Mouse (Mus musculus) c-Kit-positive CD71-positive TER-119-negative erythroid progenitor cells, embryonic 14.5 days (primary cell): Measurements from ENCODE around the gene 1300017J02Rik.

ENCODE experiments used
- DNase-seq: peaks from one replicate; pipeline ENCODE4 v3.0.0-alpha.2; 2013; ENCODE audit warnings: low read depth

1300017J02Rik gene

DNA sequence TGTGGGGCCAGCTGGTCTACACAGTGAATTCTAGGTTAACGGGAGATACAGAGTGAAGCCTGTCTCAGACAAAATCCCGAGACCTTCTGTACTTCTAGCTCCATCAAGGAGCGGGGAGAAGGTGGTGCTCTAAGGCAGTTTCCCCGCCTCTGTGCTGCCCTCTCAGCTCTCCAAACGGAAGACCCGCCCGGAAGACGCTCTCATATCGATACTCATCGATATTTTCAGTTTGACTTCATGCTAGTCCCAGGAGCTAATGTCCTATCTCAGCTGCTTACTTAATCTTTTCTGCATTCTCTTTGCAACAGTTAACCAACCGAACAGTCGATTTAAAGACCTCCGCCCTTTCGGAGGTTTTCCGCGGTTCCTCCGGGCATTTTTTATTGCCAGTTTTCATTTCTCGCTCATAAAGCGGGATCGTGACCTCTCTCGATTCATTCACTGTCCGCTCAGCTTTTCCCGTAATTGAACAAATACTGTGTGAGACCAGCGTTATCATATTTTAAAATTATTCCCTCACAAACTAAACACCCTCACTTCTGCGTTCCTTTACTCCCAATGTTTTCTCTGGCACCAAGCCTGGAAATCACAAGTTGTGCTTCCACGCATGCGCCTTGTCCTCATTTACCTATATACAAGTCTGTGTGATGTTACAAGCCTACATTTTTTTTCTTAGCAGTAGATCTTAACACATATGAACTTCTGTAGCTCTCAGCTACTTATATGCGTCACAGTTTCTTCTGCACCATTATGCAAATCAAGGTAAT lies 92.0 kb downstream of the 1300017J02Rik start:
- no peak for DNase-seq

DNA sequence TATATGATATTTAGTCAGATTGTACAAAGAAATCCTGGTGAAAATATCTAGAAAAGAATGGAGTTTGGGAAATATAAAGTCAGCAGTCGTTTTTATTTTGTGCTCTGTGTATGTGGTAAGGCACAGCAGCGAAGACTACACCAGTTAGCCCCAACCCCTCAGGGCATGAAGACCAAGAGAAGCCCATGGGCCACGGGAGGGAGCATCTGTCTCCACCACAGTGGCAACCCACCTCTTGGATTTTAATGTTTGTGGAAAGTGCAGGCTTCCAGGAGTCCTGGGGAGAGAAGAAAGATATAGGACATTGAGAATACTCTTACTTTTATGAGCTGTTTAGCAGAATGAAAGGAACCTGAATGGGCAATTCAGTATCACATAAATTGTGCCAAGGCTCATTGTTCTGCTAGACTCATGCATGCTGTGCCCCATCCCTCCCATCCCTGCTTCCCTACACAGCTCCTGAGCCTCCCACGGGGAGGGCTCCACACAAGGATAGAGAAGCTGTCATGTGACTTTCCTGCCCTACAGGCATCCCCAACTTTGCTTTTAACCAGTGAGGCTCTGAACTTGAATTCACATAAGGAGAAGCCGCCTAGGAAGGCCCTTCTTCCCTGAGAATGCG lies 96.0 kb downstream of the 1300017J02Rik start:
- DNase-seq: no peak

- DNase-seq: peak; percentile 73
These were observed 97.0 kb downstream of the 1300017J02Rik start for GRCm38 (mm10) chr9:103207846-103208245.

DNA sequence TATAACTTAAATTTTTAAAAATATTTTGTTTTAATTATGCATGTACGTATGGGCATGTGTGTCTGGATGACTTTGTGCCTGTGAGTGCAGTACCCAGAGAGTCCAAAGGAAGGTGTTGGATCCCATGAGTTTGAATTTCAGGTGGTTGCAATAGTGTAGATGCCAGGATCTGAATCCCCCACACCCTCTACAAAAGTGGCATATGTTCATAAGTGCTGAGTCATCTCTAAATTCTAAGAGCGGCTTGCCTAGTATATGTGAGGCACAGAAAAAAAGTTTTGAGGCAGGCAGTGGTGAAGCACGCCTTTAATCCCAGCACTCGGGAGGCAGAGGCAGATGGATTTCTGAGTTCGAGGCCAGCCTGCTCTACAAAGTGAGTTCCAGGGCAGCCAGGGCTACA lies 99.1 kb downstream of the 1300017J02Rik start:
- no peak for DNase-seq

GRCm38 (mm10) chr9:103201561-103202260 lies 103.2 kb downstream of the 1300017J02Rik start, which contains the start of gene Srprb:
Gene Srprb, minus strand, starts transcription at chr9:103202137.
- peak; percentile 85 for DNase-seq
